15 mouse cellular contexts compared by ENCODE assay signal in the genomic region with DNA sequence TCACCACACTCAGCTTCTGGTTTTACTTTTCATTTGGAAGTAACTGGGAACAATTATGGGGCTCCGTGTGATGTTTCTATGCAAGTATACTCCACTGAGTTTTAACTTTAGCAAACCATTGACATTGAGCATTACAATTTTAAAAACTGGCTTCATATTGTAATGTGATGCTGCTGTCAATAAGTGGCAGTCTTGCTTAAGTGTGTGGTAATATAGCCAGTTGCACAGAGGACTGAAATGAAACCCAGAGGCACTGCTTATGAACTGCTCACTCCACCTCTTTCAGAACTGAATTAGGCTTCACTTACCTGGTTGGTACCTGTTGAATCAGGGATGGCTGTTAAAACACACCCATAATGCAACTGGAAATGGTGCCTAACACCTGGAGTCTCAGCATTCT. TPM values are rescaled to one million over a fixed set of nuclear protein-coding genes. Genes with fewer than 3 reads are reported as not detected.
DNase-seq lines count a peak whose midpoint lies in the region; ATAC-seq and TF ChIP-seq lines count a peak whose summit lies in the region.
"Had no signal": no experiment of that assay in that cellular context is flagged by ENCODE, and none has a peak within 500 bp of the region (broad histone marks: within the 10 kb centered on the region; RNA-seq: fewer than 3 reads in every experiment).

No protein-coding gene starts in this region.

- H3K36me3 ChIP-seq in heart, adult 2 months (ENCODE audit: control insufficient read depth, insufficient read depth, low read length) = peaks cover 11% of the 10 kb centered on the region
- H3K36me3 ChIP-seq in heart, embryonic 12.5 days = peaks cover 22% of the 10 kb centered on the region

- no peak overlapping the region for H3K4me3 ChIP-seq in heart, adult 2 months
- no peak overlapping the region for H3K4me3 ChIP-seq in heart, embryonic 12.5 days
- H3K4me3 ChIP-seq: hindbrain, embryonic 13.5 days; midbrain, embryonic 13.5 days; neural tube, embryonic 13.5 days had no signal

- no peak overlapping the region for H3K9ac ChIP-seq in heart, adult 2 months (ENCODE audit: low read depth, low read length)
- no peak overlapping the region for H3K9ac ChIP-seq in heart, embryonic 12.5 days
- H3K9ac ChIP-seq: hindbrain, embryonic 13.5 days; midbrain, embryonic 13.5 days; neural tube, embryonic 13.5 days had no signal

- no peak for TF ChIP-seq EP300 in heart, adult 2 months (IDR thresholded peaks at IDR 0.05; ENCODE audit: insufficient read depth, low read depth, low read length)

- no peaks in the 10 kb centered on the region for H3K79me2 ChIP-seq in heart, adult 2 months (replicated peaks; ENCODE audit: control insufficient read depth, insufficient read depth, low read length)

- H3K4me1 ChIP-seq in heart, adult 2 months (ENCODE audit: control insufficient read depth, insufficient read depth, low read length) = no peaks in the 10 kb centered on the region; the same call in 1 of the 2 replicates
- H3K4me1 ChIP-seq in heart, embryonic 12.5 days (replicated peaks) = no peaks in the 10 kb centered on the region; the same call in 1 of the 2 replicates

- DNase-seq in heart, adult 2 months = no peak
- peak; percentile 10 for DNase-seq in lung, postnatal 36 days
- DNase-seq in lung, postnatal 14 days = no peak
- peak; percentile 42 for DNase-seq in adipocyte (ENCODE audit: low spot score)
- peak; percentile 52 for DNase-seq in naive thymus-derived CD4-positive, alpha-beta T cell, adult 2 months (ENCODE audit: low read depth)
- DNase-seq in cerebellum, adult 9-11 months = no peak
- DNase-seq in urinary bladder, postnatal 14 days (ENCODE audit: low spot score) = no peak
- DNase-seq: cerebellum, postnatal 25 days; kidney, postnatal 25 days; lung, adult 2 months had no signal

- 78% methylated on average over 1 of the region's 1 CpGs for WGBS in heart, adult 2 months
- WGBS in heart, embryonic 12.5 days = 77% methylated on average over 1 of the region's 1 CpGs

- H3K27ac ChIP-seq in heart, adult 2 months = no peak overlapping the region
- no peak overlapping the region for H3K27ac ChIP-seq in heart, embryonic 12.5 days (ENCODE audit: poor library complexity, severe bottlenecking)
- H3K27ac ChIP-seq: hindbrain, embryonic 13.5 days; midbrain, embryonic 13.5 days; neural tube, embryonic 13.5 days had no signal

- H3K4me2 ChIP-seq in heart, embryonic 12.5 days = no peak overlapping the region
- H3K4me2 ChIP-seq: heart, embryonic 11.5 days; hindbrain, embryonic 13.5 days; midbrain, embryonic 13.5 days; neural tube, embryonic 13.5 days had no signal

- no peak for TF ChIP-seq POLR2A in heart, adult 2 months (IDR thresholded peaks at IDR 0.05; ENCODE audit: insufficient read depth, low read depth, low read length)

- no peaks in the 10 kb centered on the region for H3K27me3 ChIP-seq in heart, adult 2 months (ENCODE audit: control insufficient read depth, insufficient read depth, low read length)
- no peaks in the 10 kb centered on the region for H3K27me3 ChIP-seq in heart, embryonic 12.5 days (replicated peaks)
- H3K27me3 ChIP-seq: hindbrain, embryonic 13.5 days; midbrain, embryonic 13.5 days; neural tube, embryonic 13.5 days had no signal

- H3K9me3 ChIP-seq in heart, embryonic 12.5 days (replicated peaks) = no peaks in the 10 kb centered on the region
- H3K9me3 ChIP-seq: hindbrain, embryonic 13.5 days; midbrain, embryonic 13.5 days; neural tube, embryonic 13.5 days had no signal

- intact Hi-C loops in heart, adult 2 months (cut with DNase I) = no loop called here

- TF ChIP-seq CTCF in heart, adult 2 months (IDR thresholded peaks at IDR 0.05) = peak; percentile 46

- ATAC-seq in heart, embryonic 12.5 days (ENCODE audit: insufficient number of reproducible peaks, low FRiP score) = no peak
- ATAC-seq: midbrain, embryonic 13.5 days had no signal

RNA-seq across cellular contexts. Expression of gene Med7, which starts 6.4 kb away (rescaled TPM):
- 10 to 100 TPM; 16.8 to 17.1 TPM for total RNA-seq in heart, adult 2 months (2021)
- polyA plus RNA-seq in heart, adult 2 months (2012; rRNA removed) = 8.1 and 16.5 TPM in 2 replicates
- 54.9 and 56.8 TPM in 2 replicates for polyA plus RNA-seq in heart, embryonic 12.5 days (2016; fragmentation: Nextera tagmentation; extraction: Ambion mirVana)

RNA-seq across cellular contexts. Expression of gene Havcr2, which starts 11.6 kb away (rescaled TPM):
- total RNA-seq in heart, adult 2 months (2021) = under 1 TPM; 0.31 to 0.48 TPM
- polyA plus RNA-seq in heart, adult 2 months (2012; rRNA removed) = 0.08 TPM in 1 of 2 replicates, not detected in the other
- polyA plus RNA-seq in heart, embryonic 12.5 days (2016; fragmentation: Nextera tagmentation; extraction: Ambion mirVana) = 0.10 and 0.19 TPM in 2 replicates

RNA-seq across cellular contexts. Expression of gene Fam71b, which starts 46.8 kb away (rescaled TPM):
- total RNA-seq in heart, adult 2 months (2021) = not detected
- polyA plus RNA-seq in heart, adult 2 months (2012; rRNA removed) = 0.06 TPM in 1 of 2 replicates, not detected in the other
- polyA plus RNA-seq in heart, embryonic 12.5 days (2016; fragmentation: Nextera tagmentation; extraction: Ambion mirVana) = not detected in 2 replicates
- polyA plus RNA-seq: hindbrain, embryonic 13.5 days; midbrain, embryonic 13.5 days; neural tube, embryonic 13.5 days had no signal

RNA-seq across cellular contexts. Expression of gene Itk, which starts 53.8 kb away (rescaled TPM):
- under 1 TPM; 0.26 to 0.30 TPM for total RNA-seq in heart, adult 2 months (2021)
- polyA plus RNA-seq in heart, adult 2 months (2012; rRNA removed) = 0.35 and 0.51 TPM in 2 replicates
- not detected in 2 replicates for polyA plus RNA-seq in heart, embryonic 12.5 days (2016; fragmentation: Nextera tagmentation; extraction: Ambion mirVana)
- polyA plus RNA-seq: heart, embryonic 11.5 days; hindbrain, embryonic 13.5 days; midbrain, embryonic 13.5 days; neural tube, embryonic 13.5 days had no signal

Comparison
In these comparisons a context has a peak if more than half of its experiments do, and no peak if none do; other contexts are left out.
1. DNase-seq: peak in lung, postnatal 36 days (single experiment), adipocyte (single experiment) and naive thymus-derived CD4-positive, alpha-beta T cell, adult 2 months (single experiment); none in heart, adult 2 months (0 of 2), lung, postnatal 14 days (single experiment), cerebellum, adult 9-11 months (single experiment) and urinary bladder, postnatal 14 days (single experiment).